Mouse (Mus musculus) heart, adult 2 months (tissue): ENCODE measurements at regions not wholly inside any gene's neighbourhood (a gene's known extent, or its start where the extent isn't known, plus 50 kb on each side); places are given as distances from the start of the nearest gene placed in this dataset.

ENCODE experiments used
- CTCF ChIP-seq: fragments of 200-600 bp; IDR thresholded peaks from 2 replicates; pipeline ENCODE4 v1.8.1; 2022; ENCODE audit warnings: antibody characterized with exemption, mild to moderate bottlenecking, moderate library complexity
- EP300 ChIP-seq: fragments of 200-500 bp; IDR thresholded peaks from 2 replicates; pipeline ENCODE4 v1.6.1; 2011; ENCODE audit warnings: low read depth, low read length, control low read depth; ENCODE audit not compliant: insufficient read depth
- POLR2A ChIP-seq: fragments of 200-500 bp; IDR thresholded peaks from 2 replicates; pipeline ENCODE4 v1.6.1; 2011; ENCODE audit warnings: mild to moderate bottlenecking, low read depth, low read length, control low read depth; ENCODE audit not compliant: insufficient read depth

DNA sequence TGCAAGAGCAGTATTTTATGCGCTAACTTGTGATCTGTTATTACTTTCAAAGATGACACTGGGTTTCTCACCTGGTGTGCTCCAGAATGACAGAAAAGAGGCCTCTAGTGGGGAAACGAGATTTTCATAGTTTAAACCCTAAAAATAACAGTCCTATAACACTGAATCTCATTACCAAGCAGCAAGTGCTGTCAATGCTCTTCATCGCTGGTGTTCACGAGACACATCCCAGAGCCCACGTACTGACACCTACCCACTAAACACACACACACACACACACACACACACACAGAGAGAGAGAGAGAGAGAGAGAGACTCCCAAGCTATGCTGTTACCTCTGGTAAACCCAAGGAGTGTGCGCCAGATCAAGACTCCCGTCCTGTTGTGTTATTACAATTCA is 365.9 kb downstream of the Pdcd6ip start:
- no peak for TF ChIP-seq POLR2A
- no peak for TF ChIP-seq CTCF
- no peak for TF ChIP-seq EP300
